Mouse (Mus musculus) leukemia stem cell, adult 10-12 weeks (primary cell): ENCODE results near the gene Slit3. TPM values are rescaled to one million over a fixed set of nuclear protein-coding genes. Genes with fewer than 3 reads are reported as not detected.

ENCODE experiments used
- polyA plus RNA-seq: library from polyadenylated mRNA; stranded (reverse); fragments of >175 nt; gene quantifications from 2 replicates; pipeline ENCODE4 v1.2.3, GENCODE M21; 2012; ENCODE audit warnings: low replicate concordance

Slit3 gene
- 0.33 and 0.42 TPM in 2 replicates for polyA plus RNA-seq

GRCm38 (mm10) chr11:35120894-35121610, at the start of gene Slit3:
Gene Slit3, plus strand, starts transcription at chr11:35121224.

